Mouse (Mus musculus) hindbrain, postnatal 0 days (tissue): ENCODE measurements around the gene Dnm1. TPM values are rescaled to one million over a fixed set of nuclear protein-coding genes. Genes with fewer than 3 reads are reported as not detected.

ENCODE experiments used
- ATAC-seq: fragments of 200-750 bp; cut with Nextera tagmentation; 2 replicates; pipeline ENCODE4 v1.8.0; 2017; ENCODE audit warnings: mild to moderate bottlenecking, moderate TSS enrichment, moderate library complexity
- DNase-seq: peaks from one replicate; pipeline ENCODE4 v3.0.0-alpha.2; 2015; ENCODE audit warnings: low spot score
- H3K27ac ChIP-seq: fragments of 300-500 bp; sonication (generic); 2 replicates; pipeline ENCODE4 v1.5.1; 2014; ENCODE audit warnings: mild to moderate bottlenecking
- H3K27me3 ChIP-seq: fragments of 300-500 bp; sonication (generic); 2 replicates; pipeline ENCODE4 v1.6.1; 2014; ENCODE audit warnings: low read length, mixed read lengths; ENCODE audit not compliant: insufficient read depth
- H3K36me3 ChIP-seq: fragments of 300-500 bp; sonication (generic); 2 replicates; pipeline ENCODE4 v1.6.1; 2014; ENCODE audit warnings: low read length, mixed read lengths; ENCODE audit not compliant: insufficient read depth
- H3K4me1 ChIP-seq: fragments of 300-500 bp; sonication (generic); 2 replicates; pipeline ENCODE4 v1.6.1; 2014; ENCODE audit warnings: antibody characterized with exemption, low read length, mixed read lengths; ENCODE audit not compliant: insufficient read depth
- H3K4me2 ChIP-seq: fragments of 300-500 bp; sonication (generic); 2 replicates; pipeline ENCODE4 v1.6.1; 2014; ENCODE audit warnings: low read depth, mild to moderate bottlenecking, low read length, moderate library complexity, mixed read lengths
- H3K4me3 ChIP-seq: fragments of 300-500 bp; sonication (generic); 2 replicates; pipeline ENCODE4 v1.5.1; 2014; ENCODE audit warnings: low read length
- H3K9ac ChIP-seq: fragments of 300-500 bp; sonication (generic); replicated peaks from 2 replicates; pipeline ENCODE4 v1.6.1; 2014; ENCODE audit warnings: mild to moderate bottlenecking, low read length, moderate library complexity, mixed read lengths
- H3K9me3 ChIP-seq: fragments of 300-500 bp; sonication (generic); 2 replicates; pipeline ENCODE4 v1.6.1; 2016; ENCODE audit warnings: low read length, mixed read lengths
- CTCF ChIP-seq: IDR thresholded peaks from 2 replicates; pipeline ENCODE4 v1.5.1; 2016; ENCODE audit warnings: antibody characterized with exemption, control low read depth, low read depth
- WGBS: fragments of 180-500 bp; shearing (Covaris S2); extraction: QIAGEN DNeasy Blood & Tissue Kit; methylation state at CpG from one replicate; pipeline ENCODE4 v1.1.7; 2014; 5-methylcytosine and 5-hydroxymethylcytosine counted together
- polyA plus RNA-seq: library from polyadenylated mRNA; unstranded; fragments of >200 nt; fragmentation: Nextera tagmentation; extraction: Ambion mirVana; gene quantifications from 2 replicates; pipeline ENCODE4 v1.2.1, GENCODE M21; 2015
- total RNA-seq: library from RNA; depleted of rRNA; stranded (reverse); fragments of >200 nt; gene quantifications from 2 replicates; pipeline ENCODE4 v1.2.3, GENCODE M21; 2014

The Dnm1 gene
- total and polyA plus RNA-seq, 2 experiments from 2014 or later, result 96.9 to 190 TPM

GRCm38 (mm10) chr2:32342539-32343350 is 10.4 kb downstream of the Dnm1 start:
- Histone ChIP-seq H3K9me3 (no peaks in the 10 kb centered on the region), H3K27ac (peak overlapping the region; percentile 20; the same call in 1 of the 2 replicates), H3K27me3 (no peaks in the 10 kb centered on the region), H3K4me1 (0 out of 2 replicates have a peak, but pooled peaks cover 7% of the 10 kb centered on the region), H3K9ac (peak overlapping the region; percentile 21; the same call in 1 of the 2 replicates), H3K36me3 (no peaks in the 10 kb centered on the region; the same call in 1 of the 2 replicates), H3K4me3 (no peak overlapping the region), H3K4me2 (no peak overlapping the region)
- DNase-seq, result peak; percentile 27
- ATAC-seq, result peak; percentile 33
- TF ChIP-seq CTCF, result no peak
- 55% methylated on average over 6 of the region's 6 CpGs for WGBS

DNA sequence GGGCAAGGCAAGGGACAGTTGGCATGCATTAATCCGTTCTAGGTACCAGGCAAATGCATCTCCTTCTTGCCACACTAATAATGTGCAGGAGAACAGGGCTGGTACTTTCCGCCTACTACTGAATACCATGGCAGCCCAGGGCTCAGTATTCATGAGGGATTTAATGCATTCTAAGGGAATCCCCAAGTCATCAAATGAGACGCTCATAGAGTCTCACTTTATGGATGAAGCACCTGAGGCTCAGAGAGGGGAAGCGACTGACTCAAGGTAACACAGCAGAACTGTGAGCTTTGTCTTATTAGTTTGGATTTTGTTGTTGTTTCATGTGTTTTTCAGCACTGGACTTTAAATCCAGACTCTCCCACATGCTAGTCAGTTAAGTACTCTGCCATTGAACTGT is 11.1 kb downstream of the Dnm1 start:
- 89% methylated on average over 4 of the region's 4 CpGs for WGBS
- Histone ChIP-seq H3K27me3 (no peaks in the 10 kb centered on the region), H3K36me3 (no peaks in the 10 kb centered on the region; the same call in 1 of the 2 replicates), H3K4me2 (no peak overlapping the region), H3K9ac (no peak overlapping the region), H3K4me1 (0 out of 2 replicates have a peak, but pooled peaks cover 7% of the 10 kb centered on the region), H3K4me3 (no peak overlapping the region), H3K9me3 (no peaks in the 10 kb centered on the region), H3K27ac (no peak overlapping the region)
- no peak for ATAC-seq
- no peak for DNase-seq
- TF ChIP-seq CTCF, result no peak

GRCm38 (mm10) chr2:32341634-32341939 is 11.6 kb downstream of the Dnm1 start:
- TF ChIP-seq CTCF, result no peak
- Histone ChIP-seq H3K36me3 (no peaks in the 10 kb centered on the region; the same call in 1 of the 2 replicates), H3K27ac (no peak overlapping the region), H3K27me3 (no peaks in the 10 kb centered on the region), H3K9ac (no peak overlapping the region), H3K4me2 (no peak overlapping the region), H3K9me3 (no peaks in the 10 kb centered on the region), H3K4me3 (no peak overlapping the region), H3K4me1 (0 out of 2 replicates have a peak, but pooled peaks cover 7% of the 10 kb centered on the region)
- ATAC-seq (no peak), DNase-seq (no peak)
- 93% methylated on average over 4 of the region's 4 CpGs for WGBS

- Histone ChIP-seq H3K4me2 (no peak overlapping the region), H3K27ac (no peak overlapping the region), H3K4me3 (no peak overlapping the region), H3K36me3 (no peaks in the 10 kb centered on the region; the same call in 1 of the 2 replicates), H3K9me3 (no peaks in the 10 kb centered on the region), H3K4me1 (0 out of 2 replicates have a peak, but pooled peaks cover 7% of the 10 kb centered on the region), H3K27me3 (no peaks in the 10 kb centered on the region), H3K9ac (no peak overlapping the region)
- 78% methylated on average over 13 of the region's 13 CpGs for WGBS
- ATAC-seq (no peak), DNase-seq (no peak)
- TF ChIP-seq CTCF, result no peak
These were observed 12.1 kb downstream of the Dnm1 start for GRCm38 (mm10) chr2:32340836-32341633.

DNA sequence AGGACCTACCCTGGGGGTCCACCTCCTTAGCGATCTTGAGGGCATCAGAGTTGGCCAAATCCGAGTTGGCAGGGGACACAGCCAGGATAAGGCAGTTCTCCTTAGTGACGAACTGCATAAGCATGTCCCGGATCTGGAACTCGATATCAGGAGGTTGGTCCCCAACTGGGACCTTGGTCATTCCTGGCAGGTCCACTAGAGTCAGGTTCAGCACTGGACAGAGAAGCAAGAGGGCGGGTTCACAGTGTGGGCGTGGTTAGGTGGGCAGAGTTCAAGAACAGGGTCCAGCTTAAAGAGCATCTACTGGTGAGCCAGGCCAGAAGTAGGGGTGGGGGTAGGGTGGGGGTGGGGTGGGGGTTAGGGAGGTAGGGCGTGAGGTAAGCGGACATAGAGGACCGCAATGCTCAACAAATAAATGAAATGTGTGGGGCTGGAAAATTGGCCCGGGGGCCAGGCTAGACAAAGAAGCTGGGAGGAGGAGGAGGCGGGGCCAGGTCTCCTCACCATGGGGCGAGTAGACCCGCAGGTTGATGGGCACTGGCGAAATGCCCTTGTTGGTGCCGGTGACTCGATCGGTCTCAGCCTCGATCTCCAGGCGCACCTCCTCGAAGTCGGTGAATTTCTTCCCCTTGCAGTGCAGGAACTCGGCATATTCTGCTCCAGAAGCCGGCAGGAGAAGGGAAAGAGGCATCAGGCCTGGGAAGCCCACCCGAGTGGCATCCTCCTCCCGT is 13.1 kb downstream of the Dnm1 start:
- no peak overlapping the region for H3K4me2 ChIP-seq
- no peak overlapping the region for H3K4me3 ChIP-seq
- WGBS, result 39% methylated on average over 26 of the region's 26 CpGs
- H3K36me3 ChIP-seq, result no peaks in the 10 kb centered on the region; the same call in 1 of the 2 replicates
- H3K27me3 ChIP-seq, result no peaks in the 10 kb centered on the region
- H3K9me3 ChIP-seq, result no peaks in the 10 kb centered on the region
- ATAC-seq, result no peak
- H3K4me1 ChIP-seq, result 0 out of 2 replicates have a peak, but pooled peaks cover 7% of the 10 kb centered on the region
- no peak overlapping the region for H3K27ac ChIP-seq
- DNase-seq, result no peak
- H3K9ac ChIP-seq, result no peak overlapping the region
- TF ChIP-seq CTCF, result no peak

GRCm38 (mm10) chr2:32335888-32336287 is 17.2 kb downstream of the Dnm1 start:
- Histone ChIP-seq H3K9ac (no peak overlapping the region), H3K4me3 (no peak overlapping the region), H3K4me1 (no peaks in the 10 kb centered on the region), H3K27ac (no peak overlapping the region), H3K9me3 (no peaks in the 10 kb centered on the region), H3K4me2 (no peak overlapping the region), H3K36me3 (peaks cover 14% of the 10 kb centered on the region; the same call in 1 of the 2 replicates), H3K27me3 (no peaks in the 10 kb centered on the region)
- TF ChIP-seq CTCF, result no peak
- 49% methylated on average over 15 of the region's 15 CpGs for WGBS
- ATAC-seq (no peak), DNase-seq (no peak)
